Mouse (Mus musculus) stomach, postnatal 0 days (tissue): Measurements from ENCODE around the gene Cfap126. TPM values are rescaled to one million over a fixed set of nuclear protein-coding genes. Genes with fewer than 3 reads are reported as not detected.
A peak's percentile ranks its signal among the peaks of the same experiment; 100 is the strongest.
"Not testable (repeated sequence)": the region's sequence is repeated elsewhere in the genome, so short reads cannot be mapped to it uniquely, and the experiment has no call there.

Experiments used
- ATAC-seq: fragments of 200-750 bp; cut with Nextera tagmentation; 2 replicates; pipeline ENCODE4 v1.8.0; 2017; ENCODE audit not compliant: low FRiP score, low TSS enrichment
- DNase-seq: peaks from one replicate; pipeline ENCODE4 v3.0.0-alpha.2; 2016; ENCODE audit warnings: low spot score
- H3K27ac ChIP-seq: fragments of 300-500 bp; sonication (generic); replicated peaks from 2 replicates; pipeline ENCODE4 v1.5.1; 2014; ENCODE audit warnings: mild to moderate bottlenecking, control low read depth
- H3K27me3 ChIP-seq: fragments of 300-500 bp; sonication (generic); 2 replicates; pipeline ENCODE4 v1.6.1; 2014; ENCODE audit warnings: low read length; ENCODE audit not compliant: control insufficient read depth, insufficient read depth
- H3K36me3 ChIP-seq: fragments of 300-500 bp; sonication (generic); 2 replicates; pipeline ENCODE4 v1.6.1; 2014; ENCODE audit warnings: low read length, mixed read lengths; ENCODE audit not compliant: control insufficient read depth, insufficient read depth
- H3K4me1 ChIP-seq: fragments of 300-500 bp; sonication (generic); replicated peaks from 2 replicates; pipeline ENCODE4 v1.6.1; 2014; ENCODE audit warnings: antibody characterized with exemption; ENCODE audit not compliant: control insufficient read depth, insufficient read depth
- H3K4me2 ChIP-seq: fragments of 300-500 bp; sonication (generic); replicated peaks from 2 replicates; pipeline ENCODE4 v1.6.1; 2014; ENCODE audit warnings: low read depth, mild to moderate bottlenecking, control low read depth, moderate library complexity
- H3K4me3 ChIP-seq: fragments of 300-500 bp; sonication (generic); 2 replicates; pipeline ENCODE4 v1.5.1; 2014; ENCODE audit warnings: low read depth, low read length, control low read depth
- H3K9ac ChIP-seq: fragments of 300-500 bp; sonication (generic); 2 replicates; pipeline ENCODE4 v1.6.1; 2014; ENCODE audit warnings: mild to moderate bottlenecking, low read length, control low read depth, mixed read lengths
- H3K9me3 ChIP-seq: fragments of 300-500 bp; sonication (generic); 2 replicates; pipeline ENCODE4 v1.6.1; 2016; ENCODE audit warnings: low read length; ENCODE audit not compliant: control insufficient read depth
- CTCF ChIP-seq: IDR thresholded peaks from 2 replicates; pipeline ENCODE4 v1.5.1; 2016; ENCODE audit warnings: antibody characterized with exemption, low read depth, mild to moderate bottlenecking, moderate library complexity
- EP300 ChIP-seq: optimal IDR thresholded peaks from 2 replicates; pipeline ENCODE3; 2016; ENCODE audit warnings: antibody characterized with exemption
- WGBS: fragments of 180-500 bp; shearing (Covaris S2); extraction: QIAGEN DNeasy Blood & Tissue Kit; methylation state at CpG from one replicate; pipeline ENCODE4 v1.1.7; 2014; 5-methylcytosine and 5-hydroxymethylcytosine counted together
- polyA plus RNA-seq: library from polyadenylated mRNA; unstranded; fragments of >200 nt; fragmentation: Nextera tagmentation; extraction: Ambion mirVana; gene quantifications from 2 replicates; pipeline ENCODE4 v1.2.1, GENCODE M21; 2015

The Cfap126 gene
- polyA plus RNA-seq, 1 experiment from 2014 or later = 3.7 TPM

DNA sequence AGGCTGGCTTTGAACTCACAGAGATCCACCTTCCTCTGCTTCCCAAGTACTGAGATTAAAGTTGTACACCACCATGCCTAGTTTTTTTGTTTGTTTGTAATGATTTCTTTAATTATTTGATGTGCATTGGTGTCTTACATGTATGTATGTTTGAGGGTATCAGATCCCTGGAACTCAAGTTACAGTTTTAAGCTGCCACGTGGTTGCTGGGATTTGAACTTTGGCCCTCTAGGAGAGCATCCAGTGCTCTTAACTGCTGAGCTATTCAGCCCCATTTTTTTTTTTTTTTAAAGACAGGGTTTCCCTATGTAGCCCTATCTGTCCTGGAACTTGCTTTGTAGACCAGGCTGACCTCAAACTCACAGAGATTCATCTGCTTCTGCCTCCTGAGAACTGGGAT is 17.3 kb downstream of the Cfap126 start:
- peaks cover 37% of the 10 kb centered on the region; the same call in 1 of the 2 replicates for H3K36me3 ChIP-seq
- WGBS = 69% methylated on average over 1 of the region's 1 CpGs

DNA sequence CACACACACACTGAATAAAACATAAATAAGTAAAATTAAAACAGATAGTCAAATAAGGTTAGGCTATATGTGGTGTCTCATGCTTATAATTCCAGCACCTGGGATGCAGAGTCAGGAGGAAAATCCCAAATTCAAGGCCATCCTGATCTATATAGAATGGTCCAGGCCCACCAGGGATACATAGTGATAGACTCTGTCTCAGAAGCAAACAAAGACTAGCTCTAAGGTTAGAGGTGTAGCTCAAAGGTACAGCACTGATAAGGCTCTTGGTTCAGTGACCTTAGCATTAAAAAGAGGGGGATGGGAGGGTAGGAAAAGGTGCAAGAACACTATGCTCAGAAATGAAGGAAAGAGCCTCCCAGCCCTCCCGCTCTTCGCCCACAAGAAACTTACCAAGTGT is 21.9 kb downstream of the Cfap126 start:
- Histone ChIP-seq H3K4me2 (no peak overlapping the region), H3K4me1 (no peaks in the 10 kb centered on the region), H3K36me3 (peaks cover 23% of the 10 kb centered on the region; the same call in 1 of the 2 replicates), H3K27ac (no peak overlapping the region), H3K9ac (no peak overlapping the region), H3K27me3 (no peaks in the 10 kb centered on the region), H3K9me3 (no peaks in the 10 kb centered on the region), H3K4me3 (no peak overlapping the region)
- DNase-seq (no peak), ATAC-seq (no peak)
- TF ChIP-seq EP300 = no peak
- 100% methylated on average over 2 of the region's 2 CpGs for WGBS

More for the DNA sequence above, 17.3 kb downstream of the Cfap126 start:
- ATAC-seq (no peak), DNase-seq (no peak)
- Histone ChIP-seq H3K9ac (no peak overlapping the region), H3K9me3 (no peaks in the 10 kb centered on the region), H3K27ac (no peak overlapping the region), H3K4me1 (no peaks in the 10 kb centered on the region), H3K4me3 (no peak overlapping the region), H3K27me3 (no peaks in the 10 kb centered on the region), H3K4me2 (no peak overlapping the region)
- TF ChIP-seq EP300 = no peak
- no peak for TF ChIP-seq CTCF

DNA sequence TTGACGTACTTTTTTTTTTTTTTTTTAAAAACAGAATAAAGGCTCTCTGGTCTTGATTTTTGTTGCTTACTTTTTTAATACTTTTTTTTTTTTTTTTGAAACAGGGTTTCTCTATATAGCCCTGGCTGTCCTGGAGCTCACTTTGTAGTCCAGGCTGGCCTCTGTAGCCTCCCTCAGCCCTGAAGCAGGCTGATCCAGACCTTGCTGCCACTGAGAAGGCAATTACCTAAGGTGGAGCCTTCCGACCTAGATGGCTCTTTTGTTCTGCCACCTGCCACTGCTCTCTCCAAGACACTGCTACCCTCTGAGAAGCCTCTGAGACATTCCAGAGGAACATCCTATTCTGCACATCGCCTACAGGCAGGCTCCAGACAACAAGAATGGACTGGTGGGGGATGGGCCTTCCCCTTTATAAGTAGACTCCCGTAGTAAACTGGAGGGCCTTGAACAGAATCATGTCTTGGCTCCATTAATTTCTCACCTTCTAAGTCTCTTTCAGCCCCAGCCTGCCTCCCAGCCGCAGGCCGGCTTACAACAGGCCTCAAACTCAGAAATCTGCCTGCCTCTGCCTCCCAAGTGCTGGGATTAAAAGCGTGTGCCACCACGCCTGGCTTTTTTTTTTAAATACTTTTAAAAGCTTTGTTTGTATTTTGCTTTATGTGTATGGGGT is 23.9 kb downstream of the Cfap126 start:
- H3K36me3 ChIP-seq = peaks cover 24% of the 10 kb centered on the region
- 92% methylated on average over 8 of the region's 8 CpGs for WGBS
- not testable (repeated sequence) for H3K4me1 ChIP-seq, H3K4me3 ChIP-seq, H3K27ac ChIP-seq, ATAC-seq, H3K27me3 ChIP-seq, H3K9ac ChIP-seq, H3K4me2 ChIP-seq, DNase-seq, H3K9me3 ChIP-seq

DNA sequence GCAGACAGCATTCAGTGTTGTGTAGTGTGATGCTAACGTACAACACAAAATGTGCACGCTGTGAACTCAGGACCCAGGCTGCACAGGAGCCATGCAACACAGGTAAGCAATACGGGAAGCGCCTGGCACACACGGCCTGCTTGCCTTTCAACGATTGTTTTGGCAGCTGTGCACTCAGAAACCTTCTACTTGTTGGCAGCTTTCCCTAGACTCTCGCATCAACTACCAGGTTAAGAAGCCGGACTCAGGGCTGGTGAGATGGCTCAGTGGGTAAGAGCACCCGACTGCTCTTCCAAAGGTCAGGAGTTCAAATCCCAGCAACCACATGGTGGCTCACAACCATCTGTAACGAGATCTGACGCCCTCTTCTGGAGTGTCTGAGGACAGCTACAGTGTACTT is 29.3 kb downstream of the Cfap126 start:
- 82% methylated on average over 9 of the region's 11 CpGs for WGBS

DNA sequence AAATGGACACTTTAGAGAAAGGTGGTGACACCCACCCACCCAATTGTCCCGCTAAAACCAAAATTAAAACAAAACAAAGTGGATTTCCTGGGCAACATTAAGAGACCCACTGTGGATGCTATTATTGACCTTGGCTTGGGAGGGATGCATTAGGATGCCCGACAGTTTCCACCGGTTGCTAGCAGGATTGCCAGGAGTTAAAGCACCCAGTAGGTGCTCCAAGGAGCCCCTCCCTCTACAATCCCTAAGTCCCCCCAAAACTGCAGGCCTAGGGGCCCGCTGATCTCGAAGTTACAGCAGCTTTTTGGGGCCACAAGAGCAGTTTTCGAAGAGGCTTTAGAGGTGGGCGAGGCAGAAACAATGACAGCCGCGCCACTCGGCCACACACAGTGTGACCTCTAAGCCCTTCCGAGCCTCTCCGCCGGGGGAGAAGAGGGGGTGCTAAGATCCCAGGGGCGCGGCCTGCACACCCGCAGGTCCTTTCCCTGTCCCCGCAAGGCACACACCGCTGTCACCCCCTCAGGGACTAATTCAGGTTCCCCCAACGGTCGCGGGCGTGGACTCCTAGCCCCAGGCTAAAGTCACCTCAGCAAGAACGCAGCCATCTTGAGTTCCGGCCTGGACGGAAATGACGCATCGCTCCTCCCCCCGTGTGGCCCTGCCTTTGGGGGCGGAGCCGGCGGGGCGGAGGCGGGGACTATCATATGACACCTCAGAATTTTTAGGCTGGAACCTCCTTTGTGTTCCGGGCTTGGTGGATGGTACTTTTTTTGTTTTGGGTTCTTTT is 36.4 kb downstream of the Cfap126 start, which contains the start of the genes Sdhc and Mpz:
Gene Sdhc, minus strand, starts transcription at position 630 of the 787 bp plus-strand sequence.
Gene Mpz, plus strand, starts transcription at position 738 of the 787 bp plus-strand sequence.
- no peaks in the 10 kb centered on the region for H3K9me3 ChIP-seq
- TF ChIP-seq EP300 (no peak), CTCF (0 out of 2 replicates have a peak, but pooled peaks have one; percentile 5)
- peak; percentile 96 for DNase-seq
- H3K4me3 ChIP-seq = peak within 1 kb of the TSS; percentile 88
- H3K4me2 ChIP-seq = peak within 1 kb of the TSS; percentile 90
- H3K4me1 ChIP-seq = 0 out of 2 replicates have a peak, but pooled peaks cover 2% of the 10 kb centered on the region
- H3K36me3 ChIP-seq = no peaks in the 10 kb centered on the region
- H3K9ac ChIP-seq = peak within 1 kb of the TSS; percentile 90
- ATAC-seq = peak; percentile 97
- under 1% methylated on average over 34 of the region's 34 CpGs for WGBS
- peak within 1 kb of the TSS; percentile 90 for H3K27ac ChIP-seq
- no peaks in the 10 kb centered on the region for H3K27me3 ChIP-seq

More for the DNA sequence above, 29.3 kb downstream of the Cfap126 start:
- not testable (repeated sequence) for H3K27me3 ChIP-seq, H3K27ac ChIP-seq, H3K36me3 ChIP-seq, ATAC-seq, H3K4me3 ChIP-seq, H3K9ac ChIP-seq, H3K4me1 ChIP-seq, DNase-seq, H3K4me2 ChIP-seq, H3K9me3 ChIP-seq
